35 mouse cellular contexts compared by ENCODE assay signal in the genomic region with DNA sequence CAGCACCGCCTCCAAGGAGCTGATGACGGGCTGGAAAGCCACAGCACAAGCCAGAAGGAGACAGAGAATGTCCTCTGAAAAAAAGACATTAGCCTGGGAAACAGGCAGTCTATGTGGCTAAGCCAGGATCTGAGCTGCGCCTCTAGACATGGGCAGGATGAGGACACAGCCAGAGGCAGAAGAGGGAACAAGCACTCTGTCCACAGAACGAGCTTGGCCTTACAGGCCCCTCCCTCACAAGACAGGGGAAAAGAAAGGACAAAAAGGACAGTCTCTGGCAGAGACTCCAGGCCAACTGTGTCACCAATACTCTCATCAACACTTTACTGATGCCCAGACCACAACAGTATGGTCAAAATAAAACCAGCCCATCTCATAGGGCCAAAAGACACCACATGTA. TPM values are rescaled to one million over a fixed set of nuclear protein-coding genes. Genes with fewer than 3 reads are reported as not detected.
DNase-seq lines count a peak whose midpoint lies in the region; ATAC-seq and TF ChIP-seq lines count a peak whose summit lies in the region.
"Had no signal": no experiment of that assay in that cellular context is flagged by ENCODE, and none has a peak within 500 bp of the region (broad histone marks: within the 10 kb centered on the region; RNA-seq: fewer than 3 reads in every experiment).

No protein-coding gene starts in this region.

- no peaks in the 10 kb centered on the region for H3K27me3 ChIP-seq in heart, embryonic 10.5 days (ENCODE audit: insufficient read depth, poor library complexity, severe bottlenecking)
- H3K27me3 ChIP-seq in midbrain, embryonic 10.5 days (ENCODE audit: low read depth, poor library complexity, severe bottlenecking), result no peaks in the 10 kb centered on the region
- H3K27me3 ChIP-seq in midbrain, embryonic 11.5 days (ENCODE audit: control insufficient read depth, insufficient read depth, low read length), result no peaks in the 10 kb centered on the region
- H3K27me3 ChIP-seq: embryonic facial prominence, embryonic 12.5 days; limb, embryonic 12.5 days; liver, embryonic 15.5 days; neural tube, embryonic 13.5 days had no signal

- WGBS in heart, embryonic 10.5 days, result 61% methylated on average over 4 of the region's 4 CpGs
- WGBS in midbrain, embryonic 10.5 days, result 64% methylated on average over 4 of the region's 4 CpGs
- 62% methylated on average over 4 of the region's 4 CpGs for WGBS in midbrain, embryonic 11.5 days

- peaks cover 74% of the 10 kb centered on the region for H3K36me3 ChIP-seq in heart, embryonic 10.5 days
- H3K36me3 ChIP-seq in midbrain, embryonic 10.5 days, result peaks cover 92% of the 10 kb centered on the region
- peaks cover 28% of the 10 kb centered on the region for H3K36me3 ChIP-seq in midbrain, embryonic 11.5 days (ENCODE audit: control insufficient read depth, insufficient read depth, low read length)

- no peak for DNase-seq in heart, embryonic 10.5 days (ENCODE audit: low spot score)
- DNase-seq in heart, postnatal 36 days, result no peak
- DNase-seq in midbrain, embryonic 10.5 days (ENCODE audit: low spot score), result no peak
- no peak for DNase-seq in midbrain, embryonic 11.5 days (ENCODE audit: low spot score, missing footprints)
- no peak for DNase-seq in ovary, postnatal 14 days (ENCODE audit: low spot score)
- DNase-seq: adrenal gland, postnatal 25 days; cerebellum, adult 9-10 months; cerebellum, postnatal 36 days; gastrocnemius, postnatal 14 days; kidney, adult 8-10 months; kidney, postnatal 4 days; layer of hippocampus, adult 9-11 months; lung, embryonic 14.5 days; lung, postnatal 14 days; retina, postnatal 1 day; right cerebral cortex, postnatal 14 days; thymus, postnatal 14 days had no signal

- no peak overlapping the region for H3K9ac ChIP-seq in midbrain, embryonic 11.5 days (ENCODE audit: low read length)
- H3K9ac ChIP-seq: embryonic facial prominence, embryonic 12.5 days; limb, embryonic 12.5 days; liver, embryonic 15.5 days; lung, embryonic 14.5 days; neural tube, embryonic 13.5 days had no signal

- H3K9me3 ChIP-seq in heart, embryonic 10.5 days, result no peaks in the 10 kb centered on the region
- no peaks in the 10 kb centered on the region for H3K9me3 ChIP-seq in midbrain, embryonic 10.5 days (replicated peaks)
- no peaks in the 10 kb centered on the region for H3K9me3 ChIP-seq in midbrain, embryonic 11.5 days (ENCODE audit: control insufficient read depth, low read length)
- H3K9me3 ChIP-seq: embryonic facial prominence, embryonic 12.5 days; limb, embryonic 12.5 days; liver, embryonic 15.5 days; neural tube, embryonic 13.5 days had no signal

- TF ChIP-seq CTCF in bone marrow macrophage, adult 2 months (IDR thresholded peaks at IDR 0.05; ENCODE audit: low read depth, low read length), result no peak

- intact Hi-C loops in heart, postnatal 36 days (cut with DNase I), result no loop called here

- H3K4me3 ChIP-seq in heart, embryonic 10.5 days, result no peak overlapping the region
- H3K4me3 ChIP-seq in midbrain, embryonic 10.5 days, result no peak overlapping the region
- H3K4me3 ChIP-seq in midbrain, embryonic 11.5 days (ENCODE audit: low read depth, low read length), result no peak overlapping the region
- H3K4me3 ChIP-seq in bone marrow macrophage, adult 2 months (ENCODE audit: insufficient read depth, low read length), result no peak overlapping the region
- H3K4me3 ChIP-seq: embryonic facial prominence, embryonic 12.5 days; limb, embryonic 12.5 days; liver, embryonic 15.5 days; neural tube, embryonic 13.5 days had no signal

- no peak overlapping the region for H3K4me2 ChIP-seq in midbrain, embryonic 11.5 days
- H3K4me2 ChIP-seq: embryonic facial prominence, embryonic 12.5 days; heart, embryonic 11.5 days; limb, embryonic 12.5 days; liver, embryonic 15.5 days; lung, embryonic 14.5 days; neural tube, embryonic 13.5 days had no signal

- no peak for ATAC-seq in midbrain, embryonic 11.5 days (ENCODE audit: low FRiP score)
- 0 out of 2 replicates have a peak, but pooled peaks have one; percentile 16 for ATAC-seq in erythroblast, adult 5-6 weeks (replicated peaks; ENCODE audit: low FRiP score, poor library complexity, severe bottlenecking)
- ATAC-seq: CD4-positive, CD25-positive, alpha-beta regulatory T cell, adult 4 months; forebrain, embryonic 16.5 days; intestine, embryonic 16.5 days had no signal

- TF ChIP-seq POLR2A in bone marrow macrophage, adult 2 months (IDR thresholded peaks at IDR 0.05; ENCODE audit: borderline replicate concordance, low read depth, low read length), result no peak

- peak overlapping the region; percentile 38; the same call in 1 of the 2 replicates for H3K27ac ChIP-seq in heart, embryonic 10.5 days
- 0 out of 2 replicates have a peak overlapping the region, but pooled peaks have one; percentile 17 for H3K27ac ChIP-seq in midbrain, embryonic 10.5 days (replicated peaks)
- no peak overlapping the region for H3K27ac ChIP-seq in midbrain, embryonic 11.5 days (ENCODE audit: low read depth, low read length)
- H3K27ac ChIP-seq in bone marrow macrophage, adult 2 months (ENCODE audit: insufficient read depth, low read depth, low read length), result 0 out of 2 replicates have a peak overlapping the region, but pooled peaks have one; percentile 17
- H3K27ac ChIP-seq: embryonic facial prominence, embryonic 12.5 days; kidney, postnatal 0 days; limb, embryonic 12.5 days; liver, embryonic 15.5 days; neural tube, embryonic 13.5 days had no signal

- H3K4me1 ChIP-seq in heart, embryonic 10.5 days, result no peaks in the 10 kb centered on the region
- peaks cover 4% of the 10 kb centered on the region; the same call in 1 of the 2 replicates for H3K4me1 ChIP-seq in midbrain, embryonic 10.5 days
- H3K4me1 ChIP-seq in midbrain, embryonic 11.5 days (ENCODE audit: control insufficient read depth, insufficient read depth, low read length), result no peaks in the 10 kb centered on the region
- H3K4me1 ChIP-seq in bone marrow macrophage, adult 2 months (ENCODE audit: control insufficient read depth, insufficient read depth, low read length), result peaks cover 7% of the 10 kb centered on the region
- H3K4me1 ChIP-seq: embryonic facial prominence, embryonic 12.5 days; limb, embryonic 12.5 days; neural tube, embryonic 13.5 days had no signal

RNA-seq across cellular contexts. Expression of a gene that starts 20.0 kb away (rescaled TPM):
- polyA plus RNA-seq in heart, embryonic 10.5 days (2016; fragmentation: Nextera tagmentation; extraction: Ambion mirVana), result 67.6 and 78.7 TPM in 2 replicates
- 10 to 100 TPM; 17.3 to 18.6 TPM for total RNA-seq in heart, postnatal 36 days (2021)
- polyA plus RNA-seq in midbrain, embryonic 10.5 days (2016; fragmentation: Nextera tagmentation; extraction: Ambion mirVana), result 110 and 123 TPM in 2 replicates
- polyA plus RNA-seq in midbrain, embryonic 11.5 days (2014; fragmentation: Nextera tagmentation; extraction: Ambion mirVana), result 97.5 and 104 TPM in 2 replicates
- polyA plus RNA-seq in bone marrow macrophage, adult 2 months (2012; ENCODE audit: insufficient read depth, insufficient read length, missing spikeins), result 27.7 and 29.0 TPM in 2 replicates
- total RNA-seq in erythroblast, adult 5-6 weeks (2015; ENCODE audit: low replicate concordance), result 6.1 and 18.3 TPM in 2 replicates
- total RNA-seq in erythroblast, adult 5-6 weeks (2017; ENCODE audit: low replicate concordance), result 19.9 and 20.2 TPM in 2 replicates

RNA-seq across cellular contexts. Expression of a gene that starts 30.7 kb away (rescaled TPM):
- polyA plus RNA-seq in heart, embryonic 10.5 days (2016; fragmentation: Nextera tagmentation; extraction: Ambion mirVana), result 35.2 and 36.2 TPM in 2 replicates
- total RNA-seq in heart, postnatal 36 days (2021), result 10 to 100 TPM; 58.1 to 64.9 TPM
- 37.6 and 44.4 TPM in 2 replicates for polyA plus RNA-seq in midbrain, embryonic 10.5 days (2016; fragmentation: Nextera tagmentation; extraction: Ambion mirVana)
- 33.4 and 34.7 TPM in 2 replicates for polyA plus RNA-seq in midbrain, embryonic 11.5 days (2014; fragmentation: Nextera tagmentation; extraction: Ambion mirVana)
- 57.3 and 73.7 TPM in 2 replicates for polyA plus RNA-seq in bone marrow macrophage, adult 2 months (2012; ENCODE audit: insufficient read depth, insufficient read length, missing spikeins)
- total RNA-seq in erythroblast, adult 5-6 weeks (2015; ENCODE audit: low replicate concordance), result 32.0 and 46.1 TPM in 2 replicates
- total RNA-seq in erythroblast, adult 5-6 weeks (2017; ENCODE audit: low replicate concordance), result 62.7 and 69.0 TPM in 2 replicates

RNA-seq across cellular contexts. Expression of a gene that starts 40.8 kb away (rescaled TPM):
- 55.4 and 58.3 TPM in 2 replicates for polyA plus RNA-seq in heart, embryonic 10.5 days (2016; fragmentation: Nextera tagmentation; extraction: Ambion mirVana)
- total RNA-seq in heart, postnatal 36 days (2021), result 10 to 100 TPM; 15.9 to 16.0 TPM
- polyA plus RNA-seq in midbrain, embryonic 10.5 days (2016; fragmentation: Nextera tagmentation; extraction: Ambion mirVana), result 69.7 and 74.0 TPM in 2 replicates
- polyA plus RNA-seq in midbrain, embryonic 11.5 days (2014; fragmentation: Nextera tagmentation; extraction: Ambion mirVana), result 78.5 and 84.3 TPM in 2 replicates
- polyA plus RNA-seq in bone marrow macrophage, adult 2 months (2012; ENCODE audit: insufficient read depth, insufficient read length, missing spikeins), result 21.4 and 21.6 TPM in 2 replicates
- 10.4 and 11.7 TPM in 2 replicates for total RNA-seq in erythroblast, adult 5-6 weeks (2015; ENCODE audit: low replicate concordance)
- total RNA-seq in erythroblast, adult 5-6 weeks (2017; ENCODE audit: low replicate concordance), result 7.5 and 7.8 TPM in 2 replicates

RNA-seq across cellular contexts. Expression of a gene that starts 50.1 kb away (rescaled TPM):
- polyA plus RNA-seq in heart, embryonic 10.5 days (2016; fragmentation: Nextera tagmentation; extraction: Ambion mirVana), result 0.08 and 0.09 TPM in 2 replicates
- total RNA-seq in heart, postnatal 36 days (2021), result under 1 TPM; 0.14 to 0.22 TPM
- polyA plus RNA-seq in midbrain, embryonic 10.5 days (2016; fragmentation: Nextera tagmentation; extraction: Ambion mirVana), result 0.02 TPM in 1 of 2 replicates, not detected in the other
- not detected in 2 replicates for polyA plus RNA-seq in midbrain, embryonic 11.5 days (2014; fragmentation: Nextera tagmentation; extraction: Ambion mirVana)
- not detected in 2 replicates for polyA plus RNA-seq in bone marrow macrophage, adult 2 months (2012; ENCODE audit: insufficient read depth, insufficient read length, missing spikeins)
- total RNA-seq in erythroblast, adult 5-6 weeks (2015; ENCODE audit: low replicate concordance), result not detected in 2 replicates
- 0.68 and 0.70 TPM in 2 replicates for total RNA-seq in erythroblast, adult 5-6 weeks (2017; ENCODE audit: low replicate concordance)
- total RNA-seq: adrenal gland, adult 18-20 months; adrenal gland, postnatal 25 days; granulocyte monocyte progenitor cell, adult 5-6 weeks; hematopoietic stem cell, adult 5-6 weeks; liver, adult 2 months; megakaryocyte progenitor cell, adult 5-6 weeks had no signal
- polyA plus RNA-seq: kidney, postnatal 0 days; liver, adult 2 months; small intestine, adult 2 months; stomach, embryonic 14.5 days had no signal
